Mouse (Mus musculus) erythroblast, embryonic 14.5 days (primary cell): ENCODE measurements around the gene Map3k7cl.

Source experiments
- GATA1 ChIP-seq: IDR thresholded peaks from 2 replicates; pipeline ENCODE4 v1.6.1; 2012; ENCODE audit warnings: low read length, inconsistent platforms, mixed read lengths
- TAL1 ChIP-seq: IDR thresholded peaks from 3 replicates; pipeline ENCODE4 v1.6.1; 2012; ENCODE audit warnings: low read length, inconsistent platforms, mixed read lengths

DNA sequence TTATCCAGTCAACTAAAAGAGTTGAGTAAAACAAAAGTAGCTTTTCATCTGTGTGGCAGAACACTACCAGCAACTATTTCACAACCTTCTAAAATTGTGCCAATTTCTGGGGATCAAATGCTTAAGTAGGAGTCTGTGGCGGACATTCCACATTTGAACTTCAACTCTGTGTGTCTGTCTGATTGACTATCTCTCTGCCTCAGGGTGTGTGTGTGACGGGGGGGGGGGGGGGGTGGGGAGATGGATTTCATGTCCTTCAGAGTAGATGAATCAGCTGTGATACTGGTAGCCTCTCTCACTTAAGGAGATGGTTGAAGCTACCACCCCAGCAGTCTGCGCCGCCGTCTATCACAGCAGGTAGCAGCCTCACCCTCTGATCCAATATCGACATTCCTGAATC, 54.8 kb downstream of the Map3k7cl start:
- TF ChIP-seq TAL1 (no peak), GATA1 (no peak)
